Mouse (Mus musculus) left cerebral cortex, adult 11 months (tissue): Measurements from ENCODE around the gene Ppox.

Experiments
- DNase-seq: peaks from one replicate; pipeline ENCODE4 v3.0.0; 2022; ENCODE audit warnings: low spot score

The Ppox gene

GRCm38 (mm10) chr1:171285096-171285892, 4.3 kb upstream of the Ppox start:
- DNase-seq, result no peak

DNA sequence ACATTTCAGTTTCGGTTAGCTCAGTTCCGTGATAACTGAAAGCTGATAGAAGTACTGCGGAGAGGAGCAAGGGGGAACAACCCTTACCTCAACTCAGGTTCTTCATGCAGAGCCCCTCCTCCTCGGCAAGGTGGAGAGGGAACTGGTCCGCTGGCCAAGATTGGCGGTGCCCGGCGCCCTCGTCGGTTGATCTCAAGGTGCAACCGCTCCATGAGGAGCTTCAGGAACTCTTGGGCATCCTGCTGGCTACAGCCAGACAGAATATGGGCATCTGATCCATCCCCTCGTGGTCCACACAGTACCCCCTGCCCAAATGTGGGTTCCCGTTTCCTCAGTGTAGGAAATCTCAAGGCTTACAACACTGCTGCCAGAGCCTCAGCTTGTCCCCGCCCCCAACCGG, 3.5 kb upstream of the Ppox start:
- DNase-seq, result no peak

DNA sequence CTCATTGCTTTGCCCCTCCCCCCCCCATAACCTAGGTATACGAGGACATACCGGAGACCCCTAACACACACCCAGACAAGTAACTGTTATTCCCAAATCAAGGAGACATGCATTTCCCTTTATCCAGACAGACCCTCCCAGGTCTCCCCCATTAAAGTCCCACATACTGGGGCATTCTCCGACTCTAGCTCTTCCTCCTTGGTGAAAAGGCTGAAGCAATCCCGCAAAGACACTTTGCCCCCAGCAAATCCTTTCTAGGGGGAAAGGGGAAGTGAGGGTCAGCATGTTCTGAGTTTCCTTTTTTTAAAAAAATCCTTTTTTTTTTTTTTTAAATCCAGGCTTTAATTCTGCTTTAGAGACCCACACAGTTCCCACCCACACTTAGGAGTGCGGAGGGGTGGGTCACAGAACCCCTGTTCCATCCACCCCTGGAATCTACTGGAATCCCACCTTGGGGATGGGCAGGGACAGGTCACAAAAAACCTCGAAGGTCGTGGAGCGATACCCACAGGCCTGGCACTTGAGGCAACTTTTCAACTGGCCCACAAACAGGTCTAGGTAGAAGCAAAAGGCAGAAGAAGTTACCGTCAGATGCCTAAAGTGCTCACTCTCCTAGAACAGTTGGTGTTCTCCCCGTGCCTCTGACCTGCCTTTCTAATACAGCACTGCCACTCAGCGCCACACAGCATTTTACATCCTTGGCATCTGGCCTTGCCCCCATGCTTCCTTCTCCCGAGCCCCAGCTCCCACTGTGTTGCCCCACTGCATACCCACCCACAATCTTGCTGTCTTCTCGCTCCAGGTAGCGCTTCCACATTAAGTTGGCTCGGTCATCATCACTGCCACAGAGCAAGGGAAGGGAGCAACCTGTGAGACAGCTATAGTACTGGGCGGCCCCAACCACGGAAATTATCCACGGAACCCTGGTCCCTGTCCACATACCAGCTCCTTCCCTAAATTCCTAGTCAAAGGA, 2.5 kb upstream of the Ppox start:
- DNase-seq, result no peak

DNA sequence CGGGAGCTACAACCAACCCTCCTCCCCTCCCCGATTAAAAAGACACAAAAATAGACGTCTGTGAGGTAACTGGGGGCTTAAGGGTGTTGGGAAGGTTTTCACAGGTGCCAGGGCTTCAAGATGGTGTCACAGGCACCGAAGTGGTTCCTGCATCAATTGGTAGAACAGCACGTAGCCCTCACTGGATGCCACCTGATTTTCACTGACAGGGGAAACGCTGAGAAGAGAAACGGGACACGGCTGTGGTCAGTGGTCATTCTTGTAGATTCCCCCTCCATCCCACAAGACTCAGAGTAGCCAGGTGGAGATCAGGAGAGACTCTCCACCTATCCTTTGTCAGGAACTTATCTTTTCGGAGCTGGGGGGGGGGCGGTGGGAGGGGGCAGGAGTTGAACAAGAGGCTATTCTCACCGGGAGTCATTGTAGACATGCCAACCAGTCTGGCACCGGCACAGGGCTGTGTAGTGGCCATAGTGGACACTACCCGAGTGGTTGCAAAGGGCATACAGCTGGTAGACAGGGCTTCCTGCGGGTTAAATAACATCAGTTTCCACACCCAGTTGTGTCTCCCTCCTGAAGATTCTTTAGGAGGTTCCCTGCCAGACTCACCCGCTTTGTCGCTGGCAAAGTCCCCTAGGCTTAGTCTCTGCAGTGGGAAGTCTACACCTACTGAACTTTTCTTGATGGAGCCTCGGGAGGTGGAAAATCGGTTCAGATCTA, 1.3 kb upstream of the Ppox start:
- peak; percentile 1 for DNase-seq

GRCm38 (mm10) chr1:171281528-171281923, 540 bp upstream of the Ppox start:
- peak; percentile 47 for DNase-seq

DNA sequence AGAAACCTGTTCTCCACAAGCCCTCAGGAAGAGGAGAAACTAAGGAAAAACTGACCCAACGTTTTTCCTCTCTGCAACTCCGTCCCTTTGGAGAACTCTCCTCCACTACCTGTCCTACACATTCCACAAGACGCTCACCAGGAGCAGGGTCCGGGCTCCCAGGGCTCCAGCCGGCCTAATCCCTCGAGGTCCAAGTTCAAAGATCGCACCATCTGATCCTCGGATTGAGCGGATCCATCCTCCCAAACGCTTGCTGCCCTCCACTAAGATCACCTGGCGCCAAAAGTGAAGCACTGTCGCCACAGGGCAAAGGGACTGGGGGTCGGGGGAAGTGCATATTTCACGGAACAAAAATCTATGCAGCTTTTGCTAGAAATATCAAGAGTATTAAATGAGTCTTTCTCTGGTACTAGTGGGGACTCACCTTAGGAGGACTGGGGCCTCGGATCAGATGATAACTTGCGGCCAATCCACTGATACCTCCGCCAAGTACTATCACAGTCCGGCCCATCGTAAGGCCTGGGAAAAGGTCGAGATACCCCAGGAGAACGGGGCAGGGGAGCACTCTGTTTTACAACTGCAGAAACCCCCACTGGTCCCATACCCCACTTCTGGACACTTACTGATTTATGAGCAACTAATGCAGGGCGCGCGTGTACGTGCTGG, 603 bp downstream of the Ppox start:
- DNase-seq, result no peak

DNA sequence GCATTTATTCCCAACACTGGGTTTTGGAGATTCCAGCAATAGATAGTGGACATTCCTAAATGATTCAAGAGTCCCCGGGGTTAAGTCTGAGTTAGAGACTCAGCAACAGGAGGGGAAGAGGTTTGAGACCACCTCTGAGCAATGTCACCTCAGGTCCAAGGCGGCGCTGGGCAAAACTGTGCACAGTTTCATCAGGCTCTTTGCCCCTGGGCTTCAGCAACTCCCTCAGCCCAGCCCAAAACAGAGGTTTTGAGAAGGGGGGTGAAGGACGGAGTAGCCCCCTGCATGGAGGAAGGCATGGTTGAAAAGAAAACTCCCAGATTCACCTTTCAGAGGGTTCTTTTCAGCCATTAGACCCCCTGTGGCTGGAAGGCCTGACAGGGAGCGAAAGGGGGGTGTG, 1.3 kb downstream of the Ppox start:
- no peak for DNase-seq

DNA sequence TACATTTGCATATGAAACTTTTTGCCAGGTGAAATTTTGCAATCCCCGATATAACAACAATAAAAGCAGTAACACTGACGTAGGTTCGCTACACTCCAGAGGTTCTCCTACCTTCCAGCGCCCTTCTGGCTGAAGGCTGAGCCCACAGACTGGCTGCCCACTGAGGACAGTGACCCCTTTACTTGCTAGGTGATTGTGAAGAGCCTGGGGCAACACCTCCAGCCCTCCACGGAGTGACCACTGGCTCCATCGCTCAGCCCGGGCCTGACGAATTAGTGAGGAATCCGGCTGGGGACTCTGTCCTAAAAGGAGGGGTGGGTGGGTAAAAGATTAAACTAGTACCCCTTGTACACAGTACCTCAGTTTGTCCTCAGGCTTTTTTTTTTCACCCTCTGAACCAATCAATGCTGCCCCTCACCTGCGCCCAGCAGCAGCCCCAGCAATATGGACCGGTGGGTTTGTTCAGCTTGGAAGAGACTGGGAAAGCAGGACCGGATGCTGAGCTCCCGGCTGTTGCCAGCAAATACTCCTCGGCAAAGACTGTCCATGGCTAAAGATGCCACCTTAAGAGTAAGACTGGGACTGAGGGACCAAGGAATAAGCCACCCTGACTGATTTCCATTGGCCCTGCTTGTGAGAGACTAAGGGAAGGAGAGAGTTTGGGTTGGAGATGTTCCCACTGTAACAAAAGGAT, 1.8 kb downstream of the Ppox start:
- no peak for DNase-seq

DNA sequence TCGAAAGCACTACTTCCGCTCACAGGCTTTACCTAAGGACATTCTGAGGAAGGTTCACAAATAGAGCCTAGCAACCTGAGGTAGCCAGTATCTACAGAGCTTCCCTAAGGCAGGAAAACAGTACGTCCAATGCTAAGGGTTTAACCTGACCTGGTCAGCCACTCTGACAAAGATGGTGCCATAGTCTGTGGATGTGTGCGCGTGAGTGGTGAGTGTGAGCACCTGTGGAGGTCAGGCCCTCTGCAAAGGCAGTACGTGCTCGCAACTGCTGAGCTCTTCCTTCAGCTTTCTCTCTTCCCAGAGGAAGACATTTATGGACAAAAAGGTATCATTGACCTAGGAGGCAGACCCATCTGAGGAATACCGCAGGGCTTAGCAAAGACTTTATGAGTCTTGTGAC, 2.5 kb downstream of the Ppox start:
- no peak for DNase-seq

GRCm38 (mm10) chr1:171277736-171278135, 3.2 kb downstream of the Ppox start:
- no peak for DNase-seq

GRCm38 (mm10) chr1:171276110-171276748, 4.8 kb downstream of the Ppox start:
- DNase-seq, result no peak

DNA sequence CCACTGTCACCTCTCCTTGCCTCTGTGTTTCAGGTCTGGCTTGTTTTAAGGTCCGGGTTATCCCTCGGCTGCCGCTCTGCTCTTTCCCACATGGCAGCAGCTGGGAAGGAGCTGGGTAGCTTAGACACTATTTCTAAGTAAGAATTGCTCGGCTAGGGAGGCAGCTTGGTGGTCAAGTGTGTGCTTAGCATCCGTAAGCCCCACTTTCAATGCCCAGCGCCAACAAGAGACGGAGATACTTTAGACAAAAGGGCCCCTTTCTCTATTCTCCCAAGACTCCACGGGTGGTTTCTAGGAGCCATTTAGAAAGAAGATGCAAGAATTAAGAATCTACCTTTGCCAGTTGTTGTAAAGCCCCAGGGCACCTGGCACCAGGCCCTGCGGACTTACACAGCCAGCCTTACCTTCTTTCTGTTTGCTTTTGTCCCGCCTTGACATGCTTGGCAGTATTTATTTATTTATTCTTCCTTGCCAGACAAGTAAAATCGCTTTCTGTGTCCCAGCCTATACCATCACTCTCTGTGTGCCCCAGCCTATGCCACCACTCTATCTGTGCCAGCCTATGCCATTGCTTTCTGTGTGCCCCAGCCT, 5.7 kb downstream of the Ppox start:
- DNase-seq, result no peak

DNA sequence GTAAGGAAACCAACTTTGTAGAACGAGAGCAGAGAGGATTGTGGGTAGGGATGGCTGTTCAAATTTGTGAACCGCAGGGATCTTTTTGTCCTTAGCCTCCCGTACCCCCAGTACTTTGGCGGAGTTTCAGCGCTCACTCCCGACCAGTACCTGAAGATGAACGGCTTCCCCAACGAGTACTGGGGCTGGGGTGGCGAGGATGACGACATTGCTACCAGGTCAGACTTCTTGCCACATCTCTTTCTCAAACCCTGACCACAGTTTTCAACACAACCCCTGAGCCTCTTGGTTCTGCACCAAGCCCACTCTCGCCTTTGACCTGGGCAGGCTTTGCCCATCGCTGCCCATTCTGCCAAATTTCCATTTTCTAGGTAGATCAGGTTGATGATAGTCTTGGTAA, 6.8 kb downstream of the Ppox start:
- no peak for DNase-seq

- DNase-seq, result no peak
Observed at GRCm38 (mm10) chr1:171272086-171272485, 8.9 kb downstream of the Ppox start.

DNA sequence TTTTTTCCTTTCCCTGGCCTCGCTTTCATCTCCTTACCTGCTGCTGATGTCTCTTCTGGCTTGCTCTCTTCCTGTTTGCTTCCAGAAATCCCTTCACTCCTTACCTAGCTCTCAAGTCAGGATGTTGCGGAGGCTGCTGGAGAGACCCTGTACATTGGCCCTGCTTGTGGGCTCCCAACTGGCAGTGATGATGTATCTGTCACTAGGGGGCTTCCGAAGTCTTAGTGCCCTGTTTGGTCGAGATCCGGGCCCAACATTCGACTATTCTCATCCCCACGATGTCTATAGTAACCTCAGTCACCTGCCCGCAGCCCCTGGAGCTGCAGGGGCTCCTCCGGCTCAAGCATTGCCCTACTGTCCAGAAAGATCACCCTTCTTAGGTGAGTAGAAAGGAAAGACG, 9.4 kb downstream of the Ppox start:
- no peak for DNase-seq

DNA sequence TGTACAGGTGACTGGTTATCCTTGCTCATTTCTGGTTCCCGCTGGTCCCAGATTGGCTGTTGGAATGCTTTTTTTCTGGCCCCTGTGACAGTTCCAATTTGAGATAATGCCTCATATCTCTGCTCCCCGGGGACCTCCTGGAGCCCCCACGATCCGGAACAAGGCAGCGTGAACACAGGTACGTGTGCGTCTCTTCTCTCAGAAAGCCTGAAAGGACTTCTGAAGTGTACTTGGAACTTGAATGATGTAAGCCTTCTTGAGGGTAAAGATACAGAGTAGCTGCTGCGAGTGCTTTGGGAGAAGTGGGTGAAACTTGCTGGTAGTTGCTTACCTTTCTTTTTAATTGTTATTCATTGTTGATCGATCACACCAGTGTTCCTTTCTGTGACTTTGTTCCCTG, 9.8 kb downstream of the Ppox start:
- no peak for DNase-seq

GRCm38 (mm10) chr1:171270573-171270900, 10.4 kb downstream of the Ppox start:
- no peak for DNase-seq

GRCm38 (mm10) chr1:171269848-171270572, 11.0 kb downstream of the Ppox start, which contains the start of gene B4galt3:
TSS of gene B4galt3 (plus strand) at chr1:171270328.
- peak; percentile 89 for DNase-seq

DNA sequence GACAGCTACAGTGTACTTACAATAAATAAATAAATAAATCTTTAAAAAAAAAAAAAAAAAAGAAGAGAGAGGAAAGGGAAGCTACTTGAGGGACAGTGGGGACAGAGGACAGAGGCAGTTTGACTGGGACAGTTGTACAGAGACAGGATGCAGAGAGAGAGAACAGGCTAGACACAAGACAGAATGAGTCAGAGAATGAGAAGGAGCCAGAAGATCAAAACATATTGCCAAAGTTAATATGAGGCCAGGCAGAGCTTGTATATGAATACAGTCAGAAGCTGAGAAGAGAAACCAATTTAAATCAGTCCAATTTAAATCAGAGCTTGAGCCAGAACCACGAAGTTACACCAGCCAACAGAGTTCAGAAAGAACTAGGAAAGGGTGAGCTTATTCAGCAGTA, 12.6 kb downstream of the Ppox start:
- DNase-seq, result no peak
